Mouse (Mus musculus): Measurements from ENCODE around the gene Smim5.

The Smim5 gene

GRCm38 (mm10) chr11:115931235-115931634 is 31.5 kb downstream of the Smim5 start:
- no peak for DNase-seq

GRCm38 (mm10) chr11:115933108-115933746 is 33.5 kb downstream of the Smim5 start, which contains the start of the genes Sap30bp and Recql5:
Gene Sap30bp, plus strand, starts transcription at chr11:115933282.
Gene Recql5, minus strand, starts transcription at chr11:115933477.
- DNase-seq, result peak; percentile 95

GRCm38 (mm10) chr11:115933747-115934110 is 34.0 kb downstream of the Smim5 start:
- DNase-seq, result no peak

- DNase-seq, result peak; percentile 68
Observed at GRCm38 (mm10) chr11:115939690-115940329, 40.0 kb downstream of the Smim5 start.

- no peak for DNase-seq
Observed at GRCm38 (mm10) chr11:115941980-115942379, 42.2 kb downstream of the Smim5 start.

- DNase-seq, result no peak
Observed at GRCm38 (mm10) chr11:115945247-115945646, 45.5 kb downstream of the Smim5 start.

- no peak for DNase-seq
Observed at GRCm38 (mm10) chr11:115946221-115946828, 46.6 kb downstream of the Smim5 start.

GRCm38 (mm10) chr11:115948316-115948715 is 48.5 kb downstream of the Smim5 start:
- DNase-seq, result no peak

- no peak for DNase-seq
Observed at GRCm38 (mm10) chr11:115950719-115951118, 51.0 kb downstream of the Smim5 start.

GRCm38 (mm10) chr11:115954712-115955111 is 54.9 kb downstream of the Smim5 start:
- no peak for DNase-seq

- DNase-seq, result no peak
Observed at GRCm38 (mm10) chr11:115955195-115955858, 55.6 kb downstream of the Smim5 start.

All from liver (tissue).